Mouse (Mus musculus) layer of hippocampus, adult 2 months (tissue): ENCODE measurements at regions not wholly inside any gene's neighbourhood (a gene's known extent, or its start where the extent isn't known, plus 50 kb on each side); places are given as distances from the start of the nearest gene placed in this dataset.
A peak's percentile ranks its signal among the peaks of the same experiment; 100 is the strongest.

Source experiments
- DNase-seq, 2 experiments: peaks; one replicate each; pipeline ENCODE4 v3.0.0; 2022; ENCODE audit warnings: low spot score in 2 of 2
- H3K27ac ChIP-seq: fragments of 200-600 bp; 2 replicates; pipeline ENCODE4 v1.8.1; 2022
- H3K4me3 ChIP-seq: fragments of 200-600 bp; 2 replicates; pipeline ENCODE4 v1.8.1; 2022; ENCODE audit warnings: mild to moderate bottlenecking
- CTCF ChIP-seq: fragments of 200-600 bp; conservative IDR thresholded peaks from 2 replicates; pipeline ENCODE4 v1.8.1; 2022; ENCODE audit warnings: antibody characterized with exemption, mild to moderate bottlenecking, moderate library complexity

DNA sequence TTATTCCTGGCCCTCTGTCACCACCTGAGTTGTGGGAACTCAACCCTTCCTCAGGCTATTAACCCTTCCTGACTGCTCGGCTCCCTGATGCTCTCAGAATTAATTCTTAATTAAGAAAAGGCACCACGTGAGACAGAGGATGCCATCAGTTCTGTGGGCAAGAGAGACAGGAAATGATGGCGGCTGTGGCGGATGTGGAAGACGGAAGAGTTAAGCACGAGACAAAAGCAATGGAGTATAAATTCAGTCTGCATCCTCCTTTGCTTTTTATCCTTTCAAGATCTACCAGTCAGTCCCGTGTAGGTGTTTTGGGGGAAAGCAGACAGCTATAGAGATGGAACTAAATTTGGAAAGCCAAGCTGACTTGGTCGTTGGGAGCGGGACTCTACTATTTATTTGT is 146.5 kb upstream of the Rap1b start:
- DNase-seq = no peak
- Histone ChIP-seq H3K4me3 (no peak overlapping the region), H3K27ac (no peak overlapping the region)
- no peak for TF ChIP-seq CTCF

DNA sequence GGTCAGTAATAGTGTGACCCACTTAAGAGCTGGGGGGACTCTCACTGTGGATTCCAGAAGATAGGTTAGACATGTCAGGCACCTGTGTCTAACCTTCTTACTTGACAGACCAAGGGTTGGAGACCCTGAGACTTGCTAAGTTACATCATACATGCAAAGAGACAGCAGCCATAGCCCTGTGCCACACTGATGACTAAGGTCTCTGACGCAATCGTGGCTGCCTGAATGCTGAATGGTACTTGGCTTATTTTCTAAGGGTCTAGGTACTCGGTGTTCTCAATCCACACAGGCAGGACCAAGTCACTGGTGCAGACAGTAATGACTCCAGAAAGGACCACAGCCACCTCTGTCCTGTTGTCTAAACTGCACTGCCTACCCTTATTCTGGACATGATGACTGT is 147.8 kb upstream of the Mdm1 start:
- DNase-seq = no peak
- Histone ChIP-seq H3K27ac (no peak overlapping the region), H3K4me3 (no peak overlapping the region)
- no peak for TF ChIP-seq CTCF

DNA sequence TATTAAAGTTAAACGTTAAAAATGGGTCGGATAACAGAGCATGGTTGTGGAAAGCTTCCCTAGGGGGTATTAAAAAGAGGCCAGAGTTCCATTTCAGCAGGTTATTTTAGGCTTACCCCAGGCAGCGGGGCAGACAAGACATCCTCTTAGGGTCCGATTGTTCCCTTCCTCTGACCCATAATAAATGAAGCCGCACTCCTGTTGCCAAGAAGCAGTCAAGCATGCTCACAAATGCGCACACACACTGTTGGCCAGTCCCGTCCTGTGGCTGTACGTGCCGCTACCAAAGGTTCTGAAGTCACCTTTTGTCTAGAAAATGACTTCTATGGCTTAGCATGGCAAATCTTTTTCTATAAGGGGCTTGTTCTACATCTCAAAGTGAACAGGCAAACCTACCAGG is 146.8 kb upstream of the Mdm1 start:
- DNase-seq = no peak
- no peak for TF ChIP-seq CTCF
- Histone ChIP-seq H3K27ac (no peak overlapping the region), H3K4me3 (no peak overlapping the region)

DNA sequence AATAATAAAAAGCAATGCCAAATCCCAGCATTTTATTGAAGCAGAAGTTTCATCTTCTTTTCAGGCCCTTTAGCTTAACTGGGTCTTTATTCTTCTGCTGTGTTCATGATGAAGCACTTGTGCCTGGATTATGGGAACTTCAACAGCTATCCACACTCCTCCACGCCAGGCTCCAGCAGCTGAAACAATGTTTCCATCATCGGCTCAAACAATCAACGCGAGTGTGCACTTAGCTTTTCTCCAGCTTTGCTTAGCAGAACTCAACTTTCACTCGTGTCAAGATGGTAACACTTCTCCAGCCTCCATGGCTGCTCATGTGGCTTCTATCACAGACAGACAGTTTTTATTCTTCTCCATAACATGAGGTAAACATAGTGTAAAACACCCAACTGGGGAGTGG is 143.8 kb upstream of the Mdm1 start:
- Histone ChIP-seq H3K4me3 (no peak overlapping the region), H3K27ac (no peak overlapping the region)
- TF ChIP-seq CTCF = no peak
- no peak for DNase-seq

DNA sequence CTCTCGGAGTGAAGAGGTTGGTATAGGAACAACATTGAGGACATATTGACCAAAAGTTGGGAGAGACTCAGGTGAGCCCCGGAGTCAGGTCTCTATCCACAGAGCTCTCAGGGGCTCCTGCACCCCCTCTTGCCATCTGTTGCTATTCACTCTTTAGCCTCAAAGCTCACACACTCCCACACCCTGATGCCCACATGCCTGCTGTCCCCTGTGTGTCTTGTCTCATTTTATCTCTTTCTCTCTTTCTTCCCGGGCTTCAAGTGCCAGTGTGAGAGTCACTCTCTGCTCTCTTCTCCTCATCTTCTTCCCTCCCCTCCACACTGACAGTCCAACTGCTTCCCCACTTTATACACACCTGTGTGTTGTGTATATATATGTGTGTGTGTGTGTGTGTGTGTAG is 141.0 kb upstream of the Mdm1 start:
- Histone ChIP-seq H3K4me3 (no peak overlapping the region), H3K27ac (no peak overlapping the region)
- DNase-seq = no peak
- TF ChIP-seq CTCF = no peak

DNA sequence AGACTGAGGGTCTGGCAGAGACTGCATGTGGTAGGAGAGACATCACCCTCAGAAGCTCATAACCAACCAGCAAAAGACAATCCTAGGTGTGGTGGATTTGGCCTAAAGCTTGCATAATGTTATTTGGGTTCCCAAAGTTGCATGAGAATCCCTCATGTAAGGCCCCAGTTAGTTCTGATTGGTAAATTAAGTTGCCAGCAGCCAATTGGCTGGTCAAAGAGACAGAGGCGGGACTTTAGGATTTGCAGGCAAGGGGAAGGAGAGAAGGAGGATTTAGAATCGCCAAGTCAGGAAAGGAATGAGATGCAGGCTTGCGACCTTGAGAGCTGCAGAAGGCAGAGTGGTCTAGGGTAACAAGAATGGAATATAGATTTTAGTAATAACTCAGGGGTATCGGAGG is 140.1 kb upstream of the Mdm1 start:
- Histone ChIP-seq H3K4me3 (no peak overlapping the region), H3K27ac (no peak overlapping the region)
- no peak for TF ChIP-seq CTCF
- DNase-seq = no peak

DNA sequence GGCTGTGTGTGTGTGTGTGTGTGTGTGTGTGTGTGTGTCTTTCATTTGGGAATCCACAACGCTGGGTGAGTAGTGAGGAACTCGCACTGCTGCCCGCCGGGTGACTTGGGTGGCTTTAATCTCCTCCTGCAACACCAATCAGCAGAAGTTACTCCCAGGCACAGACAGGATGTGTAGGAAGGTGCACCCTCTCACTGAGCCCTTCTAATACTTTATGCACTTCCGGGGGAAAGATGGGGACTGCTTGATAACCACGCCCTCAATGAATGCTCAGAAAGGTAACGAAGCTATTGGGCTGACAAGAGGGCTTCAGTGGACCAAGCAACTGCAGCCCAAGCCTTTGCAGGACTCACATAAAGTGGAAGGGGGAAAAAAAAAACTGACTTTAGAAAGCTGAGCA is 139.6 kb upstream of the Mdm1 start:
- no peak for DNase-seq
- no peak overlapping the region for H3K4me3 ChIP-seq
- no peak for TF ChIP-seq CTCF
- no peak overlapping the region for H3K27ac ChIP-seq

DNA sequence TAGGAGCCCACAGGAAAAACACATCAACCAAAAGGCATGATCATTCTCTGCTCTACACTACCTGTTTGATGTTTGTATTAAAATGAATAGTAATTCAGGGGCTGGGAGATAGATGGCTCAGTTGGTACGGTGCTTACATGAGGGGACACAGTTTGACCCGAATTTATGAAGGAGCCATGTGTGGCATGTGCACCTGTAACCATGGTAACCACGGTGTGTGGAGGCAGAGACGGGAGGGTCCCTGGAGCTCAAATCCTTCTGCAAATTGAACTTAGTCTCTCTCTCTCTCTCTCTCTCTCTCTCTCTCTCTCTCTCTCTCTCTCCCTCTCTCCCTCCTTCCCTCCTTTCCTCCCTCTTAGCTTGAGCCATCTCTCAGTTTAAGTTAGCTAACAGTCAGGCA is 139.1 kb upstream of the Mdm1 start:
- DNase-seq = no peak
- no peak for TF ChIP-seq CTCF
- no peak overlapping the region for H3K27ac ChIP-seq
- no peak overlapping the region for H3K4me3 ChIP-seq

DNA sequence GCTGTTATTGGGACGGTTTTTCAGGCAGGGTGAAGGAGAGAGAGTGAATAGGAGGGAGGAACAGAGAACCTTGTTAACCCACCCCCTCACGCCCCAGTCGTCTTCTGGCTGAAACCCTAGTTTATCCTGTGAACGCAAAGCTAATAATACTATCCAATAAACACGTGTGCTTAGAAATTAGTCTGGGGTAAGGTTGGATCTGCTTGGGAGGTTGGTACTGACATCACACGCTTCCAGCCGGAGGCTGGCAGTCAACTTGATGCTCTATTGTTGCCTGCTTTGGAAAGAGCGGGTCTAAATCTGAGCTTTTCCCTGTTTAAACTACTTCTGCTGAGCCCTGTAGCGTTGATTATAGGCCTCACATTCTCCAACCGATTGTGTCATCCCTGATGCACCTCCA is 138.4 kb upstream of the Mdm1 start:
- peak overlapping the region; percentile 39; the same call in 1 of the 2 replicates for H3K27ac ChIP-seq
- TF ChIP-seq CTCF = no peak
- no peak for DNase-seq
- no peak overlapping the region for H3K4me3 ChIP-seq

DNA sequence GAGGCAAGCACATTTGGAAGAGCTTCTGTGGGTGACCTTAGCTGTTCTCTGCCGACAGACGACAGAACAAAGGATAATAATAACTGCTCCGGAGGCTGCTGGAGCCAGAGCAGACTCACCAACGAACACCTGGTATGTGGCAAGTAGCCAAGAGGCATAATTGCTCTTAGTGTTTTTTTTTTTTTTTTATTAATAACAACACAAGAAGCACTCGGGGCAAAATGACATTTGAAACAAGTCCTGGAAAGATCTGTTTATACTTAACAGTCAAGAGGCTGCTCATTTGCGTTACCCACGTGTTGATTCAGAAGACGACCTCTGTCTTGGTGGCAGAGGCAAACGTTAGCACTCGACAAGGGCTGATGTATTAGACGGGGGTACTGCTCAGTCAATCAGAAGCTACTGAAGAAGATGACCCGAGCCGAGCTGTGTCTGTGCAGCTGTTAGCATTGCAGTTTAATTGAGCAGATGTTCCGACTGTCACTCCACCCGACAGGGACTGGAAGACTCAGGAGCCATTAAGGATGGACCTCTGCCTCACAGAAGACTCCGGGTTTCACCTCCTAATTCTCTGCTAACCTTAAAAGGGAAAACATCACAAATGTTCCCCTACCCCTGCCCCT is 137.8 kb upstream of the Mdm1 start:
- no peak overlapping the region for H3K4me3 ChIP-seq
- no peak for TF ChIP-seq CTCF
- no peak for DNase-seq
- H3K27ac ChIP-seq = peak overlapping the region; percentile 39; the same call in 1 of the 2 replicates

DNA sequence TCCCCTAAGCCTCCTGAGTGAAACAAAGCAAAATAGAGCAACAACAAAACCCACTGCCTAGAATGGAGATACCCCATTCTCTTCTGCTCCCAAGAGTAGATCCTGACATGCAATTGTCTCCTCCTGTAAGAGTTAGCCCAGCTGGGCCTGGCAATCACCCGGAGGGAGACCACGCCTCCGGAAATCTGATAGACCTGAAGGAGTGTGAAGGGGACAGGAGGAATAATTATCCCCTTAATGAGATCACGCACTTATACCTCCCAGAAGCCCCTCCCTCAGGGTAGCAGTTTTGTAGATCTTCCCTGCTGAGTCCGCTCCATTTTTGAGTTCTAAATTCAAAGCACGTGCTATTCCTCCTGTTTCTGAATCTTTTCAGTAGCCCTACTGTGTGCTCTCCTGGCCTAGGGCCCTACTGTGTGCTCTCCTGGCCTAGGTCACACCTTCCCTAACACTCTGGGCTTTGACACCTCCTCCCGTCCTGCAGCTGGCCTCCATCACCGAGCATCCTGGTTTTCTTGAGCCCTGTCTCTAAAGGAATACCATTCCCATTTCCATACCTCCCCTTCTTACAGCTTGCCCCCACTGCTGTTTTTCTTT is 137.2 kb upstream of the Mdm1 start:
- no peak for TF ChIP-seq CTCF
- Histone ChIP-seq H3K4me3 (no peak overlapping the region), H3K27ac (no peak overlapping the region)
- DNase-seq = no peak

DNA sequence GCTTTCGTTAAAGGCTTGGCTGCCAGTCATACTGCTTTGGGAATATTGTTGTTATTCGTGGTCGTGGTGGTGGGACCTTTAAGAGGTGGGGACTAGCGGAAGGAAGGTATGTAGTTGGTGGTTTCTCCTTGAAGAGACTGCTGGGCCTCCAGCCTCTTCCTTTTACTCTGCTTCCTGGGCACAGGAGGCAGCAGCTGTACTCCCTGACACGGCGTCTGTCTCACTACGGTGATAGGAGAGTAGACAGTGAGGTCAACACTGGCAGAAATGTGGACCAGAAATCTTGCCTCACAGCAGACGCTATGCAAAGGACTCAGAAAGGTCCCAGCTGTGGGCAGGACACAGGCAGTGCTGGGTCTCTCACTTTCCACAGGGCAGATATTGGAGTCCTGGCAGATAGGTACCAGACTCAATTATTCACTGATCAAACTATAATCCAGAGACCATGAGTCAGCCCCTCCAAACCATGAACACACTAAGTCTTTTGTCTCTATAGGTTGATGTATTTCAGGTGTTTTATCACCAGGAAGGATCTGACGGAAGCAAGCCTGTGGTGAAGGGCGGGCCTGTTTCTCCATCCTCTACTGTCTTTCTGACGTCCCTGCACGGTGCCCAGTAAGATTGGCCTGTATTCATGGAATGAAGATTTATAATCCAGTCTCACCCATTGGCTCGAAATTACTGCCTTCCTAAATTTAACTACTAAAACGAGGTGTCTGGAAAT is 134.6 kb upstream of the Mdm1 start:
- no peak for DNase-seq
- Histone ChIP-seq H3K4me3 (no peak overlapping the region), H3K27ac (no peak overlapping the region)
- no peak for TF ChIP-seq CTCF

DNA sequence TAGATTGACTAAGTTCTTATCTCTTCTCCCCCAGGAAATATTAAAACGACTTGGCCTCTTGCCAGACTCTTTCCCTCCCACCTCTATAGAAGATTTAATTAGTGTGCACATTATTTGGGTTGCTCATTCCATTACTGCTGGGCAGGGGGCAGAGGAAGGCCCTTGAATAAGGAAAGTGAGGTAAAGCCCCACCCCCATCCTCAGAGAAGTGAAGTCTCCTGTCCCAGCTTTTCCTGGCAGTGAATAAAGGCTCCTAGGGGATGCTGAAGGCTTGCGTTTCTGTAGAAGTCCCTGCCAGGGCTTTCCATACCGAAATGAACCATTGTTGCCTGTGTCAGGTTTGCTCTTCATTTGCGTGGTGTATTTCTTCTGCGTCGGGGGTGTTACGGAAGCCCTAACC is 133.8 kb upstream of the Mdm1 start:
- no peak for TF ChIP-seq CTCF
- no peak for DNase-seq
- H3K27ac ChIP-seq = no peak overlapping the region
- no peak overlapping the region for H3K4me3 ChIP-seq
